Mouse (Mus musculus) E14TG2a.4 (cell line): ENCODE data around the gene D630045J12Rik.

Experiments used
- CTCF ChIP-seq: conservative IDR thresholded peaks from 2 replicates; pipeline ENCODE4 v1.5.1; 2014; ENCODE audit warnings: low read length
- POU5F1 ChIP-seq: IDR thresholded peaks from 2 replicates; pipeline ENCODE4 v1.6.1; 2014; ENCODE audit warnings: low read length, borderline replicate concordance

DNA sequence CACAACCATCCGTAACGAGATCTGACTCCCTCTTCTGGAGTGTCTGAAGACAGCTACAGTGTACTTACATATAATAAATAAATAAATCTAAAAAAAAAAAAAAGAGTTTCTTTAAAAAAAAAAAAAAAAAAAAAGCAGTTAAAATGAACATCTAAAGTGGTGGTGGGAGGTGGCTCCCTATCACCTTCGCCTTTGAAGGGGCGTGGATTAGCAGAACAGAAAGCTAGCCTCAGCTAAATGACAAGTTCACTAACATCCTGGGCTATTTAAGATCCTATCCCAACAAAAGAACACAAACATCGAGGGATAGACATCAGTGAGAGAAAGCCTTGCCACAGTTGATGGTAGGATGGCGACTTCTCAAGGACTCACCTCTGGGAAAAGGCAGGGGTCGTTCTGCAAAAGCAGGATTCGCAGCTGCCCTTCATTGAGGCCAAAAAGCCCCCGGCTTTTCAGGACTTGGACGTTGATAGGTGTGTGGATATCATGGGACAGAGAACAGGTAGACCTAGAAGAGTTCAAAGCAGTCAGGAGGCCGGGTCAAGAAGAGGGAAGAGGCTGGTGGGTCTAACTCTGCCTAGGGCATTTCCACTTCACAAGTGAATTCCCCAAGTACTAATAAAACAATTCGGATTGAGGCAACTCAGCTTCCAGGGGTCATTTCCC is 43.9 kb upstream of the D630045J12Rik start:
- TF ChIP-seq CTCF: no peak
- TF ChIP-seq POU5F1: no peak
